In genomic region chr9:78000586-78001500, GRCm38 (mm10) we compare ENCODE assay signal across 36 mouse cellular contexts. TPM values are rescaled to one million over a fixed set of nuclear protein-coding genes. Genes with fewer than 3 reads are reported as not detected.
DNase-seq lines count a peak whose midpoint lies in the region; ATAC-seq and TF ChIP-seq lines count a peak whose summit lies in the region.
"Had no signal": no experiment of that assay in that cellular context is flagged by ENCODE, and none has a peak within 500 bp of the region (broad histone marks: within the 10 kb centered on the region; RNA-seq: fewer than 3 reads in every experiment).

No protein-coding gene starts in this region.

- no peak for TF ChIP-seq CTCF in heart, adult 2 months (IDR thresholded peaks at IDR 0.05)

- no peak overlapping the region for H3K4me3 ChIP-seq in heart, adult 2 months
- H3K4me3 ChIP-seq in liver, embryonic 12.5 days: no peak overlapping the region
- no peak overlapping the region for H3K4me3 ChIP-seq in heart, embryonic 15.5 days
- no peak overlapping the region for H3K4me3 ChIP-seq in liver, embryonic 13.5 days (replicated peaks)
- no peak overlapping the region for H3K4me3 ChIP-seq in neural tube, embryonic 15.5 days (replicated peaks)
- H3K4me3 ChIP-seq: hindbrain, embryonic 13.5 days; limb, embryonic 10.5 days; limb, embryonic 15.5 days; midbrain, embryonic 15.5 days; stomach, embryonic 15.5 days had no signal

- H3K79me2 ChIP-seq in heart, adult 2 months (replicated peaks; ENCODE audit: control insufficient read depth, insufficient read depth, low read length): no peaks in the 10 kb centered on the region

- no peak overlapping the region for H3K4me2 ChIP-seq in liver, embryonic 12.5 days
- peak overlapping the region; percentile 40 for H3K4me2 ChIP-seq in heart, embryonic 15.5 days
- no peak overlapping the region for H3K4me2 ChIP-seq in liver, embryonic 13.5 days
- no peak overlapping the region for H3K4me2 ChIP-seq in neural tube, embryonic 15.5 days
- H3K4me2 ChIP-seq: hindbrain, embryonic 13.5 days; limb, embryonic 15.5 days; midbrain, embryonic 15.5 days; stomach, embryonic 15.5 days had no signal

- WGBS in heart, adult 2 months: 63% methylated on average over 7 of the region's 7 CpGs
- WGBS in liver, embryonic 12.5 days (ENCODE audit: insufficient replicate concordance): 78% methylated on average over 7 of the region's 7 CpGs
- 42% methylated on average over 7 of the region's 7 CpGs for WGBS in heart, embryonic 15.5 days
- 76% methylated on average over 7 of the region's 7 CpGs for WGBS in liver, embryonic 13.5 days (ENCODE audit: insufficient replicate concordance)
- WGBS in neural tube, embryonic 15.5 days: 91% methylated on average over 7 of the region's 7 CpGs

- 0 out of 2 replicates have a peak, but pooled peaks have one; percentile 30 for ATAC-seq in liver, embryonic 12.5 days
- peak; percentile 76 for ATAC-seq in heart, embryonic 15.5 days (replicated peaks; ENCODE audit: insufficient number of reproducible peaks, insufficient read depth, low FRiP score, low read depth)
- 0 out of 2 replicates have a peak, but pooled peaks have one; percentile 23 for ATAC-seq in liver, embryonic 13.5 days (ENCODE audit: low read depth)
- no peak for ATAC-seq in neural tube, embryonic 15.5 days (ENCODE audit: low FRiP score)
- ATAC-seq: forebrain, embryonic 16.5 days; intestine, embryonic 16.5 days; midbrain, embryonic 15.5 days had no signal

- TF ChIP-seq POLR2A in heart, adult 2 months (IDR thresholded peaks at IDR 0.05; ENCODE audit: insufficient read depth, low read depth, low read length): no peak

- intact Hi-C loops in heart, adult 2 months (cut with DNase I): loop anchor here (5.0 kb wide), 1 partner anchor 34 kb away; no protein-coding TSS in a partner anchor

- H3K9ac ChIP-seq in heart, adult 2 months (ENCODE audit: low read depth, low read length): peak overlapping the region; percentile 5; the same call in 1 of the 2 replicates
- no peak overlapping the region for H3K9ac ChIP-seq in liver, embryonic 12.5 days
- H3K9ac ChIP-seq in heart, embryonic 15.5 days: no peak overlapping the region
- no peak overlapping the region for H3K9ac ChIP-seq in liver, embryonic 13.5 days
- no peak overlapping the region for H3K9ac ChIP-seq in neural tube, embryonic 15.5 days (replicated peaks)
- H3K9ac ChIP-seq: hindbrain, embryonic 13.5 days; limb, embryonic 15.5 days; midbrain, embryonic 15.5 days; stomach, embryonic 15.5 days had no signal

- DNase-seq in heart, adult 2 months: peak in 1 of 2 experiments; percentile 16
- DNase-seq in heart, adult 8-10 months (ENCODE audit: low spot score): no peak
- DNase-seq in liver: no peak
- DNase-seq in liver, embryonic 13.5 days: no peak
- DNase-seq: adrenal gland, adult 8-10 months; cerebellum, adult 8-10 months; cerebellum, postnatal 25 days; kidney, adult 9 months; kidney, postnatal 10 days; layer of hippocampus, adult 9-11 months; lung, adult 18-20 months; lung, postnatal 10 days; right cerebral cortex, postnatal 25 days; thymus, adult 18-20 months; thymus, postnatal 36 days had no signal

- no peaks in the 10 kb centered on the region for H3K36me3 ChIP-seq in heart, adult 2 months (ENCODE audit: control insufficient read depth, insufficient read depth, low read length)
- H3K36me3 ChIP-seq in liver, embryonic 12.5 days: no peaks in the 10 kb centered on the region
- H3K36me3 ChIP-seq in heart, embryonic 15.5 days: no peaks in the 10 kb centered on the region
- no peaks in the 10 kb centered on the region for H3K36me3 ChIP-seq in liver, embryonic 13.5 days
- no peaks in the 10 kb centered on the region for H3K36me3 ChIP-seq in neural tube, embryonic 15.5 days
- H3K36me3 ChIP-seq: G1E; hindbrain, embryonic 13.5 days; limb, embryonic 10.5 days; limb, embryonic 15.5 days; midbrain, embryonic 15.5 days; stomach, embryonic 15.5 days had no signal

- 0 out of 2 replicates have a peak, but pooled peaks have one; percentile 11 for TF ChIP-seq EP300 in heart, adult 2 months (IDR thresholded peaks at IDR 0.05; ENCODE audit: insufficient read depth, low read depth, low read length)

- H3K27me3 ChIP-seq in heart, adult 2 months (ENCODE audit: control insufficient read depth, insufficient read depth, low read length): no peaks in the 10 kb centered on the region
- H3K27me3 ChIP-seq in liver, embryonic 12.5 days (replicated peaks): peaks cover 21% of the 10 kb centered on the region
- no peaks in the 10 kb centered on the region for H3K27me3 ChIP-seq in heart, embryonic 15.5 days
- H3K27me3 ChIP-seq in liver, embryonic 13.5 days: peaks cover 15% of the 10 kb centered on the region
- H3K27me3 ChIP-seq in neural tube, embryonic 15.5 days (replicated peaks): no peaks in the 10 kb centered on the region
- H3K27me3 ChIP-seq: hindbrain, embryonic 13.5 days; limb, embryonic 15.5 days; midbrain, embryonic 15.5 days; stomach, embryonic 15.5 days had no signal

- no peaks in the 10 kb centered on the region for H3K9me3 ChIP-seq in liver, embryonic 12.5 days (replicated peaks)
- no peaks in the 10 kb centered on the region for H3K9me3 ChIP-seq in heart, embryonic 15.5 days (replicated peaks)
- H3K9me3 ChIP-seq in liver, embryonic 13.5 days (replicated peaks): no peaks in the 10 kb centered on the region
- H3K9me3 ChIP-seq in neural tube, embryonic 15.5 days (replicated peaks): no peaks in the 10 kb centered on the region
- H3K9me3 ChIP-seq: G1E; hindbrain, embryonic 13.5 days; limb, embryonic 10.5 days; limb, embryonic 15.5 days; midbrain, embryonic 15.5 days; stomach, embryonic 15.5 days had no signal

- peaks cover 1% of the 10 kb centered on the region; the same call in 1 of the 2 replicates for H3K4me1 ChIP-seq in heart, adult 2 months (ENCODE audit: control insufficient read depth, insufficient read depth, low read length)
- H3K4me1 ChIP-seq in liver, embryonic 12.5 days: peaks cover 16% of the 10 kb centered on the region
- peaks cover 11% of the 10 kb centered on the region for H3K4me1 ChIP-seq in heart, embryonic 15.5 days (replicated peaks)
- H3K4me1 ChIP-seq in liver, embryonic 13.5 days (replicated peaks): peaks cover 20% of the 10 kb centered on the region
- no peaks in the 10 kb centered on the region for H3K4me1 ChIP-seq in neural tube, embryonic 15.5 days
- H3K4me1 ChIP-seq: hindbrain, embryonic 13.5 days; limb, embryonic 10.5 days; limb, embryonic 15.5 days; midbrain, embryonic 15.5 days; stomach, embryonic 15.5 days had no signal

- peak overlapping the region; percentile 74 for H3K27ac ChIP-seq in heart, adult 2 months
- H3K27ac ChIP-seq in liver, embryonic 12.5 days: no peak overlapping the region
- peak overlapping the region; percentile 87 for H3K27ac ChIP-seq in heart, embryonic 15.5 days
- H3K27ac ChIP-seq in liver, embryonic 13.5 days: no peak overlapping the region
- H3K27ac ChIP-seq in neural tube, embryonic 15.5 days (replicated peaks): no peak overlapping the region
- H3K27ac ChIP-seq: hindbrain, embryonic 13.5 days; limb, embryonic 10.5 days; limb, embryonic 15.5 days; macrophage; midbrain, embryonic 15.5 days; stomach, embryonic 15.5 days had no signal

RNA-seq across cellular contexts. Expression of gene Gcm1, which starts 50.9 kb away (rescaled TPM):
- total RNA-seq in heart, adult 2 months (2021): not detected
- polyA plus RNA-seq in heart, adult 2 months (2012; rRNA removed): not detected in 2 replicates
- total RNA-seq in heart, adult 8-10 months (2022): not detected
- not detected in 2 replicates for polyA plus RNA-seq in liver, embryonic 12.5 days (2016; fragmentation: Nextera tagmentation; extraction: Ambion mirVana)
- 0.09 TPM in 1 of 2 replicates, not detected in the other for polyA plus RNA-seq in heart, embryonic 15.5 days (2015; fragmentation: Nextera tagmentation; extraction: Ambion mirVana)
- polyA plus RNA-seq in liver, embryonic 13.5 days (2015; fragmentation: Nextera tagmentation; extraction: Ambion mirVana): not detected in 2 replicates
- not detected in 2 replicates for polyA plus RNA-seq in neural tube, embryonic 15.5 days (2015; fragmentation: Nextera tagmentation; extraction: Ambion mirVana)
- total RNA-seq: adrenal gland, adult 8-10 months; adrenal gland, postnatal 4 days; gastrocnemius, adult 8-10 months; gastrocnemius, postnatal 4 days; heart, postnatal 14 days; left cerebral cortex, postnatal 10 days; megakaryocyte-erythroid progenitor cell, adult 5-6 weeks; neutrophil, adult 5-6 weeks had no signal
- polyA plus RNA-seq: embryonic facial prominence, embryonic 11.5 days; forebrain, embryonic 16.5 days; G1E; hindbrain, embryonic 13.5 days; intestine, embryonic 16.5 days; large intestine, adult 2 months; limb, embryonic 10.5 days; limb, embryonic 15.5 days; macrophage; midbrain, embryonic 15.5 days; stomach, embryonic 15.5 days had no signal

Comparison
In these comparisons a context has a peak if more than half of its experiments do, and no peak if none do; other contexts are left out.
1. H3K27ac ChIP-seq: peak in heart, adult 2 months (single experiment) and heart, embryonic 15.5 days (single experiment); none in liver, embryonic 12.5 days (single experiment), liver, embryonic 13.5 days (single experiment) and neural tube, embryonic 15.5 days (single experiment).